Mouse (Mus musculus) midbrain, embryonic 12.5 days (tissue): ENCODE results near the gene Mrps34. TPM values are rescaled to one million over a fixed set of nuclear protein-coding genes. Genes with fewer than 3 reads are reported as not detected.

Experiments
- ATAC-seq: fragments of 200-750 bp; cut with Nextera tagmentation; 2 replicates; pipeline ENCODE4 v1.8.0; 2017; ENCODE audit warnings: low read depth, moderate TSS enrichment, moderate library complexity; ENCODE audit not compliant: low FRiP score
- H3K27ac ChIP-seq: fragments of 300-500 bp; sonication (generic); replicated peaks from 2 replicates; pipeline ENCODE4 v1.5.1; 2016; ENCODE audit warnings: mild to moderate bottlenecking
- H3K27me3 ChIP-seq: fragments of 300-500 bp; sonication (generic); 2 replicates; pipeline ENCODE4 v1.6.1; 2016; ENCODE audit warnings: mild to moderate bottlenecking
- H3K36me3 ChIP-seq: fragments of 300-500 bp; sonication (generic); 2 replicates; pipeline ENCODE4 v1.6.1; 2016
- H3K4me1 ChIP-seq: fragments of 300-500 bp; sonication (generic); 2 replicates; pipeline ENCODE4 v1.6.1; 2016
- H3K4me2 ChIP-seq: fragments of 300-500 bp; sonication (generic); replicated peaks from 2 replicates; pipeline ENCODE4 v1.6.1; 2016; ENCODE audit warnings: mild to moderate bottlenecking, moderate library complexity
- H3K4me3 ChIP-seq: fragments of 300-500 bp; sonication (generic); 2 replicates; pipeline ENCODE4 v1.5.1; 2016; ENCODE audit warnings: mild to moderate bottlenecking
- H3K9ac ChIP-seq: fragments of 300-500 bp; sonication (generic); replicated peaks from 2 replicates; pipeline ENCODE4 v1.6.1; 2016; ENCODE audit warnings: mild to moderate bottlenecking, moderate library complexity
- H3K9me3 ChIP-seq: fragments of 300-500 bp; sonication (generic); 2 replicates; pipeline ENCODE4 v1.6.1; 2016; ENCODE audit warnings: mild to moderate bottlenecking
- WGBS: fragments of 180-500 bp; shearing (Covaris S2); methylation state at CpG from one replicate; pipeline ENCODE4 v1.1.7; 2016; 5-methylcytosine and 5-hydroxymethylcytosine counted together
- polyA plus RNA-seq: library from polyadenylated mRNA; unstranded; fragments of >200 nt; fragmentation: Nextera tagmentation; extraction: Ambion mirVana; gene quantifications from 2 replicates; pipeline ENCODE4 v1.2.1, GENCODE M21; 2016

Mrps34 gene
- polyA plus RNA-seq, 1 experiment from 2014 or later = 89.8 TPM

DNA sequence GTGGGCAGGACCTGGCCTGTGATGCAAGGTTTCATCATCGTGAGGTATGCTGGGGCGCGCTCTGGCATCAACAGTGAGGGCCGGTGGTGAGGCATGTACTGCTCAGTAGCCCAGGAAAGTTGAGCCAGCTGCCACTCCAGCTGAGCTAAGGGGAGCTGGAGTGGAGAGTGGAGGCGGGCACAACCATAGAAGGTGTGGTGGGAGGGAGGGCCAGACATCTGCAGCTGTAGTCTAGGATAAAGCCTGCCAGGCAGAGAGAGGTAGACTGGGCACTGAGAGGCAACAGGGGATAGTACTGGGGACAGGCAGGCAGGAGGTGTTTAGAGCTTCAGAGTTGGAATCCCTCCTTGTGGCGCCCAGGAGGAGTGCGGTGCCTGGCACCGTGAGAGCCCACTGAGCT, 34.8 kb upstream of the Mrps34 start:
- ATAC-seq = no peak
- H3K9me3 ChIP-seq = no peaks in the 10 kb centered on the region
- H3K4me1 ChIP-seq = no peaks in the 10 kb centered on the region
- H3K27me3 ChIP-seq = no peaks in the 10 kb centered on the region
- H3K9ac ChIP-seq = no peak overlapping the region
- H3K4me2 ChIP-seq = no peak overlapping the region
- H3K36me3 ChIP-seq = peaks cover 42% of the 10 kb centered on the region
- 90% methylated on average over 8 of the region's 8 CpGs for WGBS
- H3K27ac ChIP-seq = no peak overlapping the region
- H3K4me3 ChIP-seq = no peak overlapping the region

DNA sequence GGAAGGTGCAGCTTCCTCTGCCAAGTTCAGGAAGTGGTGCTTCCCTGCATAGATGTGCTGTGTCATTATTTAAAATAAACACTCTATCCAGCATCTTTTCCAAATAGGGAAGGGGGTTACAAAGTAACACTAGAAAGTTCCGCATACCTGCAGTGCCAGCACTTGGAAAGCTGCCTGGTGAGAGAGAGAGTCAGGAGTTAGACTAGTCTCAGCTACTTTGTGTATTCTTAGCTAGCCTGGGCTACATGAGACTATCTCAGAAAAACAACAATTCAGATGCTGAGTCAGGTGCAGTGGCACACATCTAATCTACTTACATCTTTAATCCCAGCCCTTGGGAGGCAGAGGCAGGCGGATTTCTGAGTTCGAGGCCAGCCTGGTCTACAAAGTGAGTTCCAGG, 33.1 kb upstream of the Mrps34 start:
- 94% methylated on average over 3 of the region's 3 CpGs for WGBS

DNA sequence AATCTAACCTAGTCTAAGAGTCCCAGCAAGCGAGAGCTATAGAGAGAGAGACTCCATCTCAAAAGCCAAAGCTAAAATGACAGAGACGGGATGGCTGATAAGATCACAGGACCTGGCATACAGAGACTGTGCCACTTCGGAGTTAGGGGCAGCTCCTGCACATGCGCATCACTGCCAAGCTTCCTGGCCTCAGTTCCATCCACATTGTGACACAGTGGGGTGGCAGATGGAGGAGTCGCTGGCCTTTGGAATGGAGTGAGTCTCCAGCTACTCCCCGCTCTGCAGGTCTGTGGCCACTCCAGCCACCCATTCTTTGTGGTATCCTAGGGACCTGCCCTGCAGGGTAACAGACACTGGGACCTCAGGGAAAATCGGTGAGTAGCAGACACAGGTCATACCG, 29.1 kb upstream of the Mrps34 start, which contains the start of gene Igfals:
Gene Igfals (plus strand): TSS at position 222 of the 400 bp plus-strand sequence.
- no peak for ATAC-seq
- Histone ChIP-seq H3K36me3 (peaks cover 24% of the 10 kb centered on the region), H3K9me3 (no peaks in the 10 kb centered on the region), H3K4me1 (no peaks in the 10 kb centered on the region), H3K27ac (no peak within 1 kb of the TSS), H3K4me3 (no peak within 1 kb of the TSS), H3K9ac (no peak within 1 kb of the TSS), H3K4me2 (no peak within 1 kb of the TSS), H3K27me3 (no peaks in the 10 kb centered on the region)
- 90% methylated on average over 8 of the region's 8 CpGs for WGBS

More for the DNA sequence above, 33.1 kb upstream of the Mrps34 start:
- Histone ChIP-seq H3K27ac (no peak overlapping the region), H3K9me3 (no peaks in the 10 kb centered on the region), H3K9ac (no peak overlapping the region), H3K27me3 (no peaks in the 10 kb centered on the region), H3K4me2 (no peak overlapping the region), H3K36me3 (peaks cover 35% of the 10 kb centered on the region), H3K4me1 (no peaks in the 10 kb centered on the region), H3K4me3 (no peak overlapping the region)
- ATAC-seq = no peak

DNA sequence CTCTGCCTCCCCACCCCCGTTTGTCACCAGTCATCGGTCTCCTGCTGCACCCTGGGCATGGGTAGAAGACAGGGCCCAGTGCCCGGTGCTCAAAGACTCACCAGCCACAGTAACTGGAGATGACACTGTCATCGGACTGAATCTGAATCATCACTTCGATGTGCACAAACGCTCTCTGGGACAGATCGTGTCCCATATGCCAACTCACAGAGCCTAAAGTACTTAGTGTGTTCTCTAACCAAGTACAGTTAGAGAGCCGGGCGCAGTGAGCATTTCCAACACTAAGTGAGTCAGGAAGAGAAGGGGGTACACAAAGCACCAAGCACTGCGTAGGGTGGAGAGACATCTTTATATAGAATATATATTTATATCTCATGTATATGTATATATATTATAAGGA, 27.0 kb upstream of the Mrps34 start:
- WGBS = 94% methylated on average over 10 of the region's 10 CpGs
- H3K36me3 ChIP-seq = 0 out of 2 replicates have a peak, but pooled peaks cover 5% of the 10 kb centered on the region

DNA sequence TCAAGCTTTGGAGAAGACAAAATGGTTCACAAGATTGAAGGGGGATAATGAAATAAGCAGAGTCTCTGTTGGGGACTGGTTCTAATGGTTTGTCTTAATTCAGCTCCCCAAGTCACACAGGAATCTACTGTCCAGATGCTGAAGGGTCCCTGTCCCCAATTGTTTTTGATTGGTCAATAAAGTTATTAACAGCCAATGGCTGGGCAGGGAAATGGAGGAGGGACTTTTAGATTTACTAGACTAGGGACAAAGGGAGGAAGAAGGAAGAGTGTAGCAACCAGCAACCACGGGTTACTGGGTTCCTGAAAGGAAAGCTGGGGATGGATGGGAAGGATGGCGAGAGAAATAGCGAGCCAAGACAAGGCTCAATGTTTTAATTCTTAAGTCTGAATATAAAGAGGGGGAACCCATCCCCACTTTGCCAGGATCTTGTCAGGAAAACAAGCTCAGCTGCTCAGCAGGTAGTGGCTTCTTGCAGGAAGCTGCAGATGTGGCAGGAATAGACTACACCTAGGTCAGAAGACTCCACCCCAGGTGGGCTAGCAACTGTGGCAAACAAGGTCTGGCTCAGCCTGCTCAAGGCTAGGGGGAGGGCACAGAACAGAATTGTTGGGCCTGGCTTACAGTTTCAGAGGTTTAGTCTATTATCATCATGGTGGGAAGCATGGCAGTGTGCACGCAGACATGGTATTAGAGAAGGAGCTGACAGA, 21.1 kb upstream of the Mrps34 start:
- Histone ChIP-seq H3K4me2 (no peak overlapping the region), H3K9me3 (no peaks in the 10 kb centered on the region), H3K27me3 (no peaks in the 10 kb centered on the region; the same call in 1 of the 2 replicates), H3K36me3 (no peaks in the 10 kb centered on the region), H3K4me1 (no peaks in the 10 kb centered on the region), H3K9ac (no peak overlapping the region), H3K27ac (no peak overlapping the region), H3K4me3 (no peak overlapping the region)
- no peak for ATAC-seq
- 48% methylated on average over 4 of the region's 4 CpGs for WGBS

More for the DNA sequence above, 27.0 kb upstream of the Mrps34 start:
- ATAC-seq = no peak
- Histone ChIP-seq H3K9ac (no peak overlapping the region), H3K27ac (no peak overlapping the region), H3K4me1 (no peaks in the 10 kb centered on the region), H3K9me3 (no peaks in the 10 kb centered on the region), H3K4me2 (no peak overlapping the region), H3K4me3 (no peak overlapping the region), H3K27me3 (no peaks in the 10 kb centered on the region)

DNA sequence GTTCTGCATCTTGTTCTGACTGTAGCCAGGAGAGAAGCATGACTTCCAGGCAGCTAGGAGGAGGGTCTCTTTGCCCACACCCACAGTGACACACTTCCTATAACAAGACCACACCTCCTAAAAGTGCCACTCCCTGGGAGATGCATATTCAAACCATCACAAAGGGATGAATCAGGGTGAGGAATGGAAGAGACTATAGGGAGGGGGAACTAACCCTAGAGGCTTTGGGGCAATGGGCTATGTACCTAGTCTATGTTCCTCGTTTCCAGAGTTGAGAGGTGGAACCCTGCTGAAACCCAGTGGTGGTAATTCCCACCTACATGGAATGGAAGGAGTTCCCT, 20.5 kb upstream of the Mrps34 start:
- no peaks in the 10 kb centered on the region for H3K36me3 ChIP-seq

DNA sequence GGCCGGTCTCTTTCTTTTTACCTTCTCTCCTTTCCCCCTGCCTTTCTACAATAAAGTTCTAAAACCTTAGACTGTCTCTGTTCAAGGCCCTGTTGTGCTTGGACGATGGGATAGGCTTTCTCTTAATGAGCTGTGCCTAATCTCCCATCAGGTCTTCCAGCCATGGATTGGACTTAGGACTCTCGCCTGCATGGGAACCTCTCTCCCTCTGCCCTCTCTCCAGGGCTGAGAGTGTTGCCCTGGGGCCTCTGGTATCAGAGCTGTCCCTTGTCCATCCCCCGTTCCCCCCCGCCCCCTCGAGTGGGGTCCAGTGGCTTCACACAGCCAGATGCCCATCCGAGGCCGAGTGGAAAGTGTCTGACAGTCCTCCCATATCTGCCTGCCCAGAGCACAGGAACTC, 19.9 kb upstream of the Mrps34 start:
- H3K4me3 ChIP-seq = no peak overlapping the region
- ATAC-seq = no peak
- no peaks in the 10 kb centered on the region for H3K36me3 ChIP-seq
- no peaks in the 10 kb centered on the region for H3K9me3 ChIP-seq
- H3K4me1 ChIP-seq = no peaks in the 10 kb centered on the region
- H3K4me2 ChIP-seq = no peak overlapping the region
- no peak overlapping the region for H3K9ac ChIP-seq
- WGBS = 74% methylated on average over 8 of the region's 8 CpGs
- H3K27ac ChIP-seq = no peak overlapping the region
- H3K27me3 ChIP-seq = no peaks in the 10 kb centered on the region; the same call in 1 of the 2 replicates

More for the DNA sequence above, 20.5 kb upstream of the Mrps34 start:
- Histone ChIP-seq H3K4me1 (no peaks in the 10 kb centered on the region), H3K9ac (no peak overlapping the region), H3K4me2 (no peak overlapping the region), H3K9me3 (no peaks in the 10 kb centered on the region), H3K27ac (no peak overlapping the region), H3K27me3 (no peaks in the 10 kb centered on the region; the same call in 1 of the 2 replicates), H3K4me3 (no peak overlapping the region)
- 39% methylated on average over 1 of the region's 1 CpGs for WGBS
- ATAC-seq = no peak

DNA sequence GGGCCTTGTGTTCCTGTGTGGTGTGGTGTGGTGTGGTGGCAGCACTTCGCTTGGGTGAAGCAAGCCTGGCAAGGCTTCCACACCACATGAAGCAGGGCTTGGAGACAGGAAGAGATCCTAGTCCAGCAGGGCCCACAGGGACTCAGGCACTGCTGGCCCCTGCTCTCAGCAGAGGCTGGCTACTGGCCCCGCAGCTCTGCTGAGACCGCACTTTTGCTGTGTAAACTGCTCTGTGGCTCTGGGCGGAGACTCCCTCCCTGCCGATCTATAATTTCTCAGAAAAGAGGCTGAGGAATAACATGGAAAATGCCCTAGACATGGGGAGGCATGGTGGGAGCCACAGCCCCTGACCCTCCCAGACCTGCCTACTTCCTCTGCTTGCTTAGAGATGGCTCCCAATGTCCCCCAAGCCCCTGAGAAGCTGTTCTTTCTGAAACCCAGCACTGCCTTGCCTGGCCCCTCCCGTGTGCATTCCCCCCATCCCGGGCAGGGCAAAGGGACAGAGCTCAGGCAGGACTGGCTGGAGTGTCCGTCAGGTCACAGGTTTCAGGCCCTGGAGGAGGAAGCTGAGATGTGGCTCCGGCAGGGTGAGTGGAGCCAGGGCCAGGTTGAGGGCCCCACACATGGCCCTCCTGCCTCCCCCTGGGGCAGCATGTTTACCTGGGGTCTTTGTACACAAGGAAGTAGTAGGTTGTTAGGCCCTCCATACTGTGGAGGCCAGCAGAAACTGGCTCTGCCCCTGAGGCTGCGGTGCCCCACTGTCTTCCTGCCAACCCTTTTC, 17.4 kb upstream of the Mrps34 start:
- Histone ChIP-seq H3K9ac (no peak overlapping the region; the same call in 1 of the 2 replicates), H3K4me3 (no peak overlapping the region), H3K36me3 (no peaks in the 10 kb centered on the region), H3K4me1 (no peaks in the 10 kb centered on the region), H3K27ac (no peak overlapping the region), H3K9me3 (no peaks in the 10 kb centered on the region), H3K4me2 (no peak overlapping the region), H3K27me3 (no peaks in the 10 kb centered on the region; the same call in 1 of the 2 replicates)
- 67% methylated on average over 10 of the region's 10 CpGs for whole genome bisulfite sequencing
- ATAC-seq = no peak

DNA sequence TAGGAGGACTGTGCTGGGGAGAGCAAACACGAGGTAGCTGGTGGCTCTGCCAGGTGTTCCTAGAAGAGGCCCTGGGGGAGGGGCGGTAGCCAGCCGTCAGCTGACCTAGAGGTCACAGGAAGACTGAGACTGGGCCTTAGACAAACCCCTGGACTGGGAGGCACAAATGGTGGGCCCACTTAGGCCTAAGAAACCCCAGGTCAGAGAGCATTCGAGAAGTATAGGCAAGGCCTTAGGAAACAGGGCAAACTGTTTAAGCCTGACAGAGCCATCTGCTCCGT, 16.9 kb upstream of the Mrps34 start:
- no peak overlapping the region for H3K4me2 ChIP-seq
- peaks cover 4% of the 10 kb centered on the region for H3K36me3 ChIP-seq
- H3K4me1 ChIP-seq = no peaks in the 10 kb centered on the region
- no peak for ATAC-seq
- H3K27ac ChIP-seq = no peak overlapping the region
- no peak overlapping the region for H3K4me3 ChIP-seq
- no peaks in the 10 kb centered on the region for H3K9me3 ChIP-seq
- 43% methylated on average over 5 of the region's 5 CpGs for WGBS
- H3K9ac ChIP-seq = no peak overlapping the region; the same call in 1 of the 2 replicates
- no peaks in the 10 kb centered on the region; the same call in 1 of the 2 replicates for H3K27me3 ChIP-seq

DNA sequence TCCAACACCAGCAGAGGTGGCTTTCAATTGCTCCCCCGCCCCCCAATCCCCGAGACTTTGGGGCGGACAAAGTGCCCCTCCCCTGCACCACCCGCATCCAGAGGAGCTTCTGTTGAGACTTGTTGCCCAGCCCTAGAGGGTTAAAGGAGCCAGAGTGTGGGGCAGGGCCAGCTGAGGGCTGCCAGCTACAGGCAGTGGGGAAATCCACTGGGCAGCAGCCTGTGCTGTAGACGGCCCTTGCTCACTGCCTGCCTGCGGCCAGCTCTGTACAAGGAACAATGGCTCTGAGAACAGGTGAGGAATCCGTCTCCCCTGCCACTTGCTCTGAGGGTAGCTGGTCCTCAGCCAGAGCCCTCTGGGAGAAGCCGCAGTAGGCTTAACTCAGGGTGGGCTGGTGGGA, 16.4 kb upstream of the Mrps34 start:
- H3K4me3 ChIP-seq = no peak overlapping the region
- ATAC-seq = no peak
- H3K9ac ChIP-seq = no peak overlapping the region; the same call in 1 of the 2 replicates
- no peak overlapping the region for H3K27ac ChIP-seq
- WGBS = 74% methylated on average over 8 of the region's 8 CpGs
- H3K9me3 ChIP-seq = no peaks in the 10 kb centered on the region
- no peak overlapping the region for H3K4me2 ChIP-seq
- no peaks in the 10 kb centered on the region for H3K4me1 ChIP-seq
- no peaks in the 10 kb centered on the region; the same call in 1 of the 2 replicates for H3K27me3 ChIP-seq
- peaks cover 9% of the 10 kb centered on the region for H3K36me3 ChIP-seq

DNA sequence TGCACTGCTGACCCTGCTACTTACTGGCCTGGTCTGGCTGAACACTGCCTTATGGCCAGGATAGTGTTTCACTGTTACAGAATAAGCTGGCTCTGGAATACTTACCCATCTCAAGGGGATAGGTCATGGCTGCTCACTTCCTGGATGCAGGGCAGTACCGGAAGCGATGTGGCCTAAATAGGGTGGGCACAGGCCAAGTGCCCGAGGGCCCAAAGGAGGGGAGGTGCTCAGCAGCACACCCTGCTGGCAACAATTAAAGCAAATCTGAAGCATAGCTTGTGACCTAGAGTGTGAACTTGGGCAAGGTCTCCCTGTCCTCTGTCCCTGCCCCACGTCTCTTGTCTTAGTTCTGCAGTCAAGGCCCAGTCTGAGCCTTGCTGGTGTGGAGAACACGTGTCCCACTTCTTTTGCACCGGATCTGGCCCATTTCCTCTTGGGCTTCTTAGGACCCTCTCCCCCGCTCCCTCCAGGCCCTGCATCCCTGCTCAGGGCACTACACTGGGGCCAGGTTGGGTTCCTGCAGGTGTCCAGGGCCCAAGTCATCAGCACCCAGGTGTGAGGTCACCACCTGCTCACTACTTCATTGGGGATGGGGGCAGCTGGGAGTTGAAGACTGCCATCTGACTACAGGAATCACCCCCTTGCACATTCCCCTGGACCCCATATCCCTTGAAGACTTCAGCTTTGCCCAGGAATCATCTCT, 13.0 kb upstream of the Mrps34 start:
- Histone ChIP-seq H3K9ac (no peak overlapping the region), H3K4me1 (peaks cover 13% of the 10 kb centered on the region), H3K4me2 (no peak overlapping the region), H3K36me3 (peaks cover 18% of the 10 kb centered on the region), H3K9me3 (no peaks in the 10 kb centered on the region), H3K27me3 (no peaks in the 10 kb centered on the region; the same call in 1 of the 2 replicates), H3K4me3 (no peak overlapping the region), H3K27ac (no peak overlapping the region)
- 59% methylated on average over 7 of the region's 7 CpGs for WGBS
- ATAC-seq = no peak

DNA sequence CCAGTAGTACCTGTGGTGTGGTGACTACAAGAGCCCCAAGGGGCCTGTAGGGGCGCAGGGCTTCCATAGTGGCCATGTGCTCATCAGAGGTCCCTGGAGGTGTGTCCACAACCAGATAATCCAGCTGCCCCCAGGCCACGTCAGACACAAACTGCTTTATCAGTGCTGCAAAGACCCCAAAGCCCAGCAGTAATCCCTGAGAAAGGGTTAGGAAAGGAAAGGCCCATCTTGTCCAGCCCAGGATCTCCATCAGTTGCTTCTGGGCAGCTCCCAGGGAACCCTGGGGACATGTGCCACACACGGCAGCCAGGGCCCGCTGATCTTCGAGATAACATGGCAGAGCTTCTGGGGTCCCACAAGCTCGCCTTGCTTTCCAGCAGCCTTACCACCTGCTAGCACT, 10.5 kb upstream of the Mrps34 start:
- H3K4me2 ChIP-seq = no peak overlapping the region
- H3K9me3 ChIP-seq = no peaks in the 10 kb centered on the region
- peaks cover 29% of the 10 kb centered on the region for H3K4me1 ChIP-seq
- no peaks in the 10 kb centered on the region for H3K27me3 ChIP-seq
- H3K9ac ChIP-seq = no peak overlapping the region
- no peak overlapping the region for H3K4me3 ChIP-seq
- ATAC-seq = no peak
- H3K27ac ChIP-seq = no peak overlapping the region
- H3K36me3 ChIP-seq = peaks cover 22% of the 10 kb centered on the region
- WGBS = 91% methylated on average over 6 of the region's 6 CpGs
